Mouse (Mus musculus): ENCODE measurements around the gene Sema5b. TPM values are rescaled to one million over a fixed set of nuclear protein-coding genes. Genes with fewer than 3 reads are reported as not detected.

Gene Sema5b
- total RNA-seq (2014; rRNA removed; ENCODE audit: low replicate concordance) (0.31 and 4.8 TPM in 2 replicates), polyA plus RNA-seq (2015; fragmentation: Nextera tagmentation; extraction: Ambion mirVana) (0.49 and 0.67 TPM in 2 replicates)

DNA sequence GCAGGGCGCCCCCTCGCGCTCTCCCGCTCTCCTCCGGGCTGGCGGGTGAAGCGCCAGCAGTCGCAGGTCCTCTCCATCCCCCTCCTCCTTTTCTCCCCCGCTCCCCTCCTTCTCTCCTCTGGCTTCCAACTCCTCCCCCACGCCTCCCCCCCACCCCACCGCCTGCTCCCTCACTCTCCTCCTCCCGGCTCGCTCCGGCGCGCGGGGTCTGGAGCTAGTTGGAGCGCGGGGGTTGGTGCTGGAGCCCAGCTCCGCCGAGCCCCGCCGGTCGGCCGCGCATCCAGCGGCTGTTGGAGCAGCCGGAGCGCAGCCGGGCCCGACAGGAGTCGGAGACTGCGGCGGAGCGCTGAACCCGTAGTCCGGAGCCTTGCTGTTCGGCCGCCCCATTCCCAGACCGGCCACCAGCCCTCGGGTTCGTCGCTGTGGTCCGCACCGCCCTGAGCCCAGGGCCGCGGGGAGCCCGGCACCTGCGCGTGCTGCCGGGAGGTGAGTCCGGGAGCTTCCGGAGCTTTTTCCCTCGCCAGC, at the start of gene Sema5b:
TSS of gene Sema5b (plus strand) at position 29 of the 525 bp plus-strand sequence.
- Histone ChIP-seq H3K27me3 (ENCODE audit: control insufficient read depth, insufficient read depth, low read length) (peaks cover 84% of the 10 kb centered on the region), H3K9ac (replicated peaks; ENCODE audit: low read depth, low read length) (no peak within 1 kb of the TSS; the same call in 1 of the 2 replicates), H3K4me1 (ENCODE audit: control insufficient read depth, insufficient read depth) (peaks cover 30% of the 10 kb centered on the region), H3K9me3 (replicated peaks; ENCODE audit: control insufficient read depth, low read length) (no peaks in the 10 kb centered on the region), H3K4me3 (ENCODE audit: low read depth, low read length) (peak within 1 kb of the TSS; percentile 57), H3K36me3 (replicated peaks; ENCODE audit: control insufficient read depth, insufficient read depth, low read length) (no peaks in the 10 kb centered on the region), H3K4me2 (ENCODE audit: low read depth, low read length) (peak within 1 kb of the TSS; percentile 96), H3K27ac (ENCODE audit: low read depth) (no peak within 1 kb of the TSS)
- DNase-seq (ENCODE audit: low spot score) (peak; percentile 23), ATAC-seq (ENCODE audit: insufficient read depth, low read depth) (peak; percentile 44)
- TF ChIP-seq CTCF (IDR thresholded peaks at IDR 0.05; ENCODE audit: low read depth) (no peak; the same call in 1 of the 2 replicates), EP300 (IDR thresholded peaks at IDR 0.05; ENCODE audit: low read depth) (no peak)
- WGBS, result under 1% methylated on average over 45 of the region's 54 CpGs

DNA sequence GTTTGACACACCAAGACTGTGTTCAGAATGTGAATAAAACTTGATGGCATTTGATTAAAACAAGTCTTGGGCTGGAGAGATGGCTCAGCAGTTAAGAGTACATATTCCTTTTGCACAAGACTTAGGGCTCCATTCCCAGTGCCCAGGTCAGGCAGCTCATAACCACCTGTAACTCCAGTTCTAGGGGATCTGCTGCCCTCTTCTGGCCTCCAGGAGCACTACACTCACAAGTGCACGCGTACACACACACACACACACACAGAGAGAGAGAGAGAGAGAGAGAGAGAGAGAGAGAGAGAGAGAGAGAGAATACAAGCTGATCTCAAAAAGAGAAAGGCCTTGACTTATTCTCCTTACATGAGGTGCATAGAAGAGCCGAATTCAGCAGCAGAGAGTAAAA, 40.6 kb upstream of the Sema5b start:
- no peak for DNase-seq (ENCODE audit: low spot score)
- ATAC-seq (ENCODE audit: insufficient read depth, low read depth), result no peak
- Histone ChIP-seq H3K9ac (replicated peaks; ENCODE audit: low read depth, low read length) (no peak overlapping the region), H3K27ac (ENCODE audit: low read depth) (no peak overlapping the region), H3K27me3 (ENCODE audit: control insufficient read depth, insufficient read depth, low read length) (no peaks in the 10 kb centered on the region), H3K9me3 (replicated peaks; ENCODE audit: control insufficient read depth, low read length) (peaks cover 5% of the 10 kb centered on the region; the same call in 1 of the 2 replicates), H3K4me2 (ENCODE audit: low read depth, low read length) (no peak overlapping the region), H3K36me3 (replicated peaks; ENCODE audit: control insufficient read depth, insufficient read depth, low read length) (no peaks in the 10 kb centered on the region), H3K4me1 (ENCODE audit: control insufficient read depth, insufficient read depth) (no peaks in the 10 kb centered on the region), H3K4me3 (ENCODE audit: low read depth, low read length) (no peak overlapping the region)
- no peak for TF ChIP-seq EP300 (IDR thresholded peaks at IDR 0.05; ENCODE audit: low read depth)
- no peak for TF ChIP-seq CTCF (IDR thresholded peaks at IDR 0.05; ENCODE audit: low read depth)
- 89% methylated on average over 3 of the region's 3 CpGs for WGBS

DNA sequence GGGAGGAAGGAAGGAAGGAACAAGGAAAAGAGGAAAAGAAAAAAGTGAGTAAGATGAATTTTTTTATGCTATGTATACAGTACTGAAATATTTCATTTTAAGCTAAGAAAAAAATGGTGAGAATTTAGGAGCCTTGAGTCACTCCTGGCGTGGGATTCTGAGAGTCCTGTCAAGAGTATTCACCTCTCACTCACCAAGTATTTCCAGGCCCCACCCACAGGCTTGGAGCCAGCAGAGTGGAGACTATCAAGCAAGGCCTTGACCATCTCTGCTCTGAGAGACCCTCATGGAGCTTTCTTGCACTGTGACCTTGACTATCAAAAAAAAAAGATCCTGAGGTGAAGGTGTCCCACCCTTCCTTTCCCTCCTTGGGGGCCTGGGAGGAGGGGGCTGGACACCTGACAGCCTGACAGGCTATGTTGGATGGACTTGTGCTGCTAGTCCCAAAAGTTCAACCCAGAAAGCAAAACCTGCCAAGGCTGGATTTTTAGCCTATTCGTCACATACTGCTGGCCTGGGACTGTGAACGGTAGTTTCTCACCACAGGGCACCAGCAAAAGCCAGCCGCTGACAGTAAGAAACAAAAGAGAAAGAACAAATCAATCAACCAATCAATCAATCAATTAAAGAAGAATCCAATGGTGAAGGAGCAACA, 39.7 kb upstream of the Sema5b start:
- Histone ChIP-seq H3K9me3 (replicated peaks; ENCODE audit: control insufficient read depth, low read length) (peaks cover 5% of the 10 kb centered on the region; the same call in 1 of the 2 replicates), H3K4me1 (ENCODE audit: control insufficient read depth, insufficient read depth) (no peaks in the 10 kb centered on the region), H3K36me3 (replicated peaks; ENCODE audit: control insufficient read depth, insufficient read depth, low read length) (no peaks in the 10 kb centered on the region), H3K27ac (ENCODE audit: low read depth) (no peak overlapping the region), H3K4me2 (ENCODE audit: low read depth, low read length) (no peak overlapping the region), H3K4me3 (ENCODE audit: low read depth, low read length) (no peak overlapping the region), H3K27me3 (ENCODE audit: control insufficient read depth, insufficient read depth, low read length) (no peaks in the 10 kb centered on the region), H3K9ac (replicated peaks; ENCODE audit: low read depth, low read length) (no peak overlapping the region)
- 72% methylated on average over 4 of the region's 4 CpGs for whole genome bisulfite sequencing
- DNase-seq (ENCODE audit: low spot score) (no peak), ATAC-seq (ENCODE audit: insufficient read depth, low read depth) (no peak)
- TF ChIP-seq CTCF (IDR thresholded peaks at IDR 0.05; ENCODE audit: low read depth) (no peak), EP300 (IDR thresholded peaks at IDR 0.05; ENCODE audit: low read depth) (no peak)

DNA sequence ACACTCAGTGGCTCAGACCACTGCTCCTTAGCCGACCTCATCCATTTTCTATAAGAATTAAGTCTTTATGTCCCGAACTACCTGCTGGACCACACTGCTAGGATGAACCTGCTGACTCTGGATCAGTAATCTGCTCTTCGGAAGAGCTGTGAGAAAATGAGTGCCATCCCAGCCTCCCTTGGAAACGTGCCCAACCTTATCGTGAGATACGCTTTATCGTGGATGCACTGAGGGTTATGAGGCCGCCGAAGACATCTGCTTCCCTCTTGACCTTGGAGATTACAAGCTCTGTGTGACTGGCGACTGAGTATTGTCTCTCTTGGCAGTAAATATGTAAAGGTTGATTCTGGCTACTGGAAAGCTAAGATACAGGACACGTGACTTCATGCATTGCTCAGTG, 38.5 kb upstream of the Sema5b start:
- H3K27ac ChIP-seq (ENCODE audit: low read depth), result no peak overlapping the region
- H3K4me1 ChIP-seq (ENCODE audit: control insufficient read depth, insufficient read depth), result no peaks in the 10 kb centered on the region
- peaks cover 5% of the 10 kb centered on the region; the same call in 1 of the 2 replicates for H3K9me3 ChIP-seq (replicated peaks; ENCODE audit: control insufficient read depth, low read length)
- 27% methylated on average over 11 of the region's 11 CpGs for WGBS
- H3K36me3 ChIP-seq (replicated peaks; ENCODE audit: control insufficient read depth, insufficient read depth, low read length), result no peaks in the 10 kb centered on the region
- ATAC-seq (ENCODE audit: insufficient read depth, low read depth) (no peak), DNase-seq (ENCODE audit: low spot score) (no peak)
- no peak overlapping the region for H3K4me2 ChIP-seq (ENCODE audit: low read depth, low read length)
- H3K4me3 ChIP-seq (ENCODE audit: low read depth, low read length), result no peak overlapping the region
- TF ChIP-seq CTCF (IDR thresholded peaks at IDR 0.05; ENCODE audit: low read depth) (no peak), EP300 (IDR thresholded peaks at IDR 0.05; ENCODE audit: low read depth) (no peak)
- H3K9ac ChIP-seq (replicated peaks; ENCODE audit: low read depth, low read length), result no peak overlapping the region
- no peaks in the 10 kb centered on the region for H3K27me3 ChIP-seq (ENCODE audit: control insufficient read depth, insufficient read depth, low read length)

DNA sequence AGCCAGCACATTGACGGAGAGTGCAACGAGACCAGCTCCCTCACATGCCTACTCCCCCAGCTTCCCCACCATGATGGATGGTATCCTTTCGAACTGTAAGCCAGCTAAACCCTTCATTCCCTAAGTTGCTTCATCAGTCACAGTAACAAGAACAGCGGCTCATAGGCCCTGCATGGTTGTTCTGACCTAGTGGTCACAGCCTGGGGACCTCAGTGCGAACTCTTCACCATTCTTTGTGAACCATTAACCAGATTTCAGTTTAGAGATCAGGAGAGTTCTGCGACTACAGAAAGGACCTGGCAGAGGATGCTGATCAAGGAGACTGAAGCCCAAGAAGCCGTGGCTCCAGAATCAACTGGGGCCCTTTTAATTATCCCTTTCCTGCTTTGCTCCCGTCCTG, 36.7 kb upstream of the Sema5b start:
- no peak for TF ChIP-seq EP300 (IDR thresholded peaks at IDR 0.05; ENCODE audit: low read depth)
- no peak for TF ChIP-seq CTCF (IDR thresholded peaks at IDR 0.05; ENCODE audit: low read depth)
- DNase-seq (ENCODE audit: low spot score), result no peak
- Histone ChIP-seq H3K4me2 (ENCODE audit: low read depth, low read length) (no peak overlapping the region), H3K27me3 (ENCODE audit: control insufficient read depth, insufficient read depth, low read length) (no peaks in the 10 kb centered on the region), H3K9ac (replicated peaks; ENCODE audit: low read depth, low read length) (no peak overlapping the region), H3K4me1 (ENCODE audit: control insufficient read depth, insufficient read depth) (no peaks in the 10 kb centered on the region), H3K36me3 (replicated peaks; ENCODE audit: control insufficient read depth, insufficient read depth, low read length) (no peaks in the 10 kb centered on the region), H3K4me3 (ENCODE audit: low read depth, low read length) (no peak overlapping the region), H3K9me3 (replicated peaks; ENCODE audit: control insufficient read depth, low read length) (peaks cover 5% of the 10 kb centered on the region; the same call in 1 of the 2 replicates), H3K27ac (ENCODE audit: low read depth) (no peak overlapping the region)
- 83% methylated on average over 8 of the region's 8 CpGs for WGBS
- no peak for ATAC-seq (ENCODE audit: insufficient read depth, low read depth)
